Mouse (Mus musculus) forebrain, embryonic 16.5 days (tissue): ENCODE measurements around the gene Angptl6. TPM values are rescaled to one million over a fixed set of nuclear protein-coding genes. Genes with fewer than 3 reads are reported as not detected.

ENCODE experiments used
- ATAC-seq: fragments of 200-750 bp; cut with Nextera tagmentation; 2 replicates; pipeline ENCODE4 v1.8.0; 2017; ENCODE audit warnings: mild to moderate bottlenecking, moderate library complexity
- H3K27ac ChIP-seq: fragments of 300-500 bp; sonication (generic); 2 replicates; pipeline ENCODE4 v1.5.1; 2014; ENCODE audit warnings: low read length, control low read depth
- H3K27me3 ChIP-seq: fragments of 300-500 bp; sonication (generic); replicated peaks from 2 replicates; pipeline ENCODE4 v1.6.1; 2014; ENCODE audit warnings: low read length; ENCODE audit not compliant: control insufficient read depth, insufficient read depth
- H3K36me3 ChIP-seq: fragments of 300-500 bp; sonication (generic); 2 replicates; pipeline ENCODE4 v1.6.1; 2014; ENCODE audit not compliant: control insufficient read depth, insufficient read depth
- H3K4me1 ChIP-seq: fragments of 300-500 bp; sonication (generic); replicated peaks from 2 replicates; pipeline ENCODE4 v1.6.1; 2014; ENCODE audit warnings: low read length; ENCODE audit not compliant: control insufficient read depth, insufficient read depth
- H3K4me2 ChIP-seq: fragments of 300-500 bp; sonication (generic); 2 replicates; pipeline ENCODE4 v1.6.1; 2014; ENCODE audit warnings: mild to moderate bottlenecking, low read length, control low read depth
- H3K4me3 ChIP-seq: fragments of 300-500 bp; sonication (generic); replicated peaks from 2 replicates; pipeline ENCODE4 v1.5.1; 2014; ENCODE audit warnings: mild to moderate bottlenecking, low read length, control low read depth
- H3K9ac ChIP-seq: fragments of 300-500 bp; sonication (generic); replicated peaks from 2 replicates; pipeline ENCODE4 v1.6.1; 2014; ENCODE audit warnings: low read depth, low read length, control low read depth
- H3K9me3 ChIP-seq: fragments of 300-500 bp; sonication (generic); 2 replicates; pipeline ENCODE4 v1.6.1; 2016; ENCODE audit warnings: low read length; ENCODE audit not compliant: control insufficient read depth
- WGBS: fragments of 180-500 bp; shearing (Covaris S2); extraction: QIAGEN DNeasy Blood & Tissue Kit; methylation state at CpG from one replicate; pipeline ENCODE4 v1.1.7; 2014; 5-methylcytosine and 5-hydroxymethylcytosine counted together
- polyA plus RNA-seq: library from polyadenylated mRNA; unstranded; fragments of >200 nt; fragmentation: Nextera tagmentation; extraction: Ambion mirVana; gene quantifications from 2 replicates; pipeline ENCODE4 v1.2.1, GENCODE M21; 2015

Gene Angptl6
- polyA plus RNA-seq, 1 experiment from 2014 or later = 20.2 TPM

GRCm38 (mm10) chr9:20887704-20888385 lies 8.3 kb upstream of the Angptl6 start, which contains the start of gene Ppan:
Gene Ppan (plus strand): TSS chr9:20888175.
- Histone ChIP-seq H3K27ac (peak within 1 kb of the TSS; percentile 88), H3K4me1 (peaks cover 12% of the 10 kb centered on the region), H3K27me3 (no peaks in the 10 kb centered on the region), H3K4me3 (peak within 1 kb of the TSS; percentile 85), H3K9me3 (no peaks in the 10 kb centered on the region), H3K36me3 (peaks cover 26% of the 10 kb centered on the region), H3K4me2 (peak within 1 kb of the TSS; percentile 82), H3K9ac (peak within 1 kb of the TSS; percentile 84)
- ATAC-seq = peak; percentile 98
- WGBS = under 1% methylated on average over 43 of the region's 43 CpGs

- ATAC-seq = no peak
- Histone ChIP-seq H3K27ac (peak overlapping the region; percentile 88; the same call in 1 of the 2 replicates), H3K4me3 (no peak overlapping the region; the same call in 1 of the 2 replicates), H3K4me2 (peak overlapping the region; percentile 82), H3K27me3 (no peaks in the 10 kb centered on the region), H3K9ac (no peak overlapping the region), H3K36me3 (peaks cover 21% of the 10 kb centered on the region), H3K9me3 (no peaks in the 10 kb centered on the region), H3K4me1 (peaks cover 12% of the 10 kb centered on the region)
- 90% methylated on average over 6 of the region's 6 CpGs for WGBS
Measured at GRCm38 (mm10) chr9:20887191-20887590, 7.7 kb upstream of the Angptl6 start.

GRCm38 (mm10) chr9:20886563-20886962 lies 7.0 kb upstream of the Angptl6 start:
- H3K27me3 ChIP-seq = no peaks in the 10 kb centered on the region
- 98% methylated on average over 2 of the region's 2 CpGs for WGBS
- ATAC-seq = no peak

GRCm38 (mm10) chr9:20878710-20879065 lies 839 bp downstream of the Angptl6 start:
- H3K4me1 ChIP-seq = peaks cover 3% of the 10 kb centered on the region
- no peaks in the 10 kb centered on the region for H3K27me3 ChIP-seq
- ATAC-seq = peak; percentile 2; the same call in 1 of the 2 replicates
- no peaks in the 10 kb centered on the region for H3K9me3 ChIP-seq
- H3K9ac ChIP-seq = peak overlapping the region; percentile 74
- WGBS = 24% methylated on average over 10 of the region's 10 CpGs
- H3K36me3 ChIP-seq = no peaks in the 10 kb centered on the region
- peak overlapping the region; percentile 96 for H3K27ac ChIP-seq
- peak overlapping the region; percentile 56 for H3K4me3 ChIP-seq
- peak overlapping the region; percentile 78 for H3K4me2 ChIP-seq

More at GRCm38 (mm10) chr9:20886563-20886962, 7.0 kb upstream of the Angptl6 start:
- Histone ChIP-seq H3K9ac (no peak overlapping the region), H3K4me2 (no peak overlapping the region), H3K27ac (no peak overlapping the region), H3K4me1 (peaks cover 12% of the 10 kb centered on the region), H3K4me3 (no peak overlapping the region), H3K36me3 (peaks cover 15% of the 10 kb centered on the region), H3K9me3 (no peaks in the 10 kb centered on the region)

GRCm38 (mm10) chr9:20878041-20878709 lies 1.4 kb downstream of the Angptl6 start:
- Histone ChIP-seq H3K4me2 (peak overlapping the region; percentile 78), H3K4me1 (peaks cover 3% of the 10 kb centered on the region), H3K27me3 (no peaks in the 10 kb centered on the region), H3K9me3 (no peaks in the 10 kb centered on the region), H3K36me3 (no peaks in the 10 kb centered on the region), H3K4me3 (peak overlapping the region; percentile 56), H3K9ac (peak overlapping the region; percentile 74), H3K27ac (peak overlapping the region; percentile 96)
- peak; percentile 94 for ATAC-seq
- under 1% methylated on average over 69 of the region's 69 CpGs for WGBS

GRCm38 (mm10) chr9:20877118-20878040 lies 2.1 kb downstream of the Angptl6 start:
- Histone ChIP-seq H3K36me3 (no peaks in the 10 kb centered on the region), H3K9me3 (no peaks in the 10 kb centered on the region), H3K4me2 (peak overlapping the region; percentile 69), H3K27me3 (no peaks in the 10 kb centered on the region), H3K4me3 (peak overlapping the region; percentile 56), H3K27ac (peak overlapping the region; percentile 96), H3K9ac (peak overlapping the region; percentile 74), H3K4me1 (peaks cover 3% of the 10 kb centered on the region)
- 34% methylated on average over 14 of the region's 14 CpGs for WGBS
- no peak for ATAC-seq

GRCm38 (mm10) chr9:20876318-20877117 lies 3.0 kb downstream of the Angptl6 start:
- H3K36me3 ChIP-seq = no peaks in the 10 kb centered on the region
- H3K9ac ChIP-seq = no peak overlapping the region
- ATAC-seq = no peak
- H3K9me3 ChIP-seq = no peaks in the 10 kb centered on the region
- no peak overlapping the region for H3K4me3 ChIP-seq
- peaks cover 3% of the 10 kb centered on the region for H3K4me1 ChIP-seq
- H3K4me2 ChIP-seq = no peak overlapping the region
- 71% methylated on average over 8 of the region's 9 CpGs for WGBS
- no peak overlapping the region for H3K27ac ChIP-seq
- H3K27me3 ChIP-seq = no peaks in the 10 kb centered on the region

GRCm38 (mm10) chr9:20875021-20875790 lies 4.3 kb downstream of the Angptl6 start:
- no peak for ATAC-seq
- 67% methylated on average over 23 of the region's 23 CpGs for WGBS

More at GRCm38 (mm10) chr9:20875021-20875790, 4.3 kb downstream of the Angptl6 start:
- no peaks in the 10 kb centered on the region for H3K36me3 ChIP-seq
- H3K4me2 ChIP-seq = no peak overlapping the region
- peaks cover 3% of the 10 kb centered on the region for H3K4me1 ChIP-seq
- H3K4me3 ChIP-seq = no peak overlapping the region
- H3K27me3 ChIP-seq = peaks cover 7% of the 10 kb centered on the region
- no peak overlapping the region for H3K9ac ChIP-seq
- no peak overlapping the region for H3K27ac ChIP-seq
- no peaks in the 10 kb centered on the region for H3K9me3 ChIP-seq
